Mouse (Mus musculus) right cerebral cortex, postnatal 25 days (tissue): ENCODE measurements around the gene Krt42.
"Not testable (repeated sequence)": the region's sequence is repeated elsewhere in the genome, so short reads cannot be mapped to it uniquely, and the experiment has no call there.

Experiments
- DNase-seq: peaks from one replicate; pipeline ENCODE4 v3.0.0; 2022

The Krt42 gene

GRCm38 (mm10) chr11:100277726-100278480 is 8.2 kb upstream of the Krt42 start:
- no peak for DNase-seq

GRCm38 (mm10) chr11:100275466-100275865 is 5.8 kb upstream of the Krt42 start:
- no peak for DNase-seq

GRCm38 (mm10) chr11:100274719-100275118 is 5.0 kb upstream of the Krt42 start:
- no peak for DNase-seq

GRCm38 (mm10) chr11:100271878-100272277 is 2.2 kb upstream of the Krt42 start:
- no peak for DNase-seq

DNA sequence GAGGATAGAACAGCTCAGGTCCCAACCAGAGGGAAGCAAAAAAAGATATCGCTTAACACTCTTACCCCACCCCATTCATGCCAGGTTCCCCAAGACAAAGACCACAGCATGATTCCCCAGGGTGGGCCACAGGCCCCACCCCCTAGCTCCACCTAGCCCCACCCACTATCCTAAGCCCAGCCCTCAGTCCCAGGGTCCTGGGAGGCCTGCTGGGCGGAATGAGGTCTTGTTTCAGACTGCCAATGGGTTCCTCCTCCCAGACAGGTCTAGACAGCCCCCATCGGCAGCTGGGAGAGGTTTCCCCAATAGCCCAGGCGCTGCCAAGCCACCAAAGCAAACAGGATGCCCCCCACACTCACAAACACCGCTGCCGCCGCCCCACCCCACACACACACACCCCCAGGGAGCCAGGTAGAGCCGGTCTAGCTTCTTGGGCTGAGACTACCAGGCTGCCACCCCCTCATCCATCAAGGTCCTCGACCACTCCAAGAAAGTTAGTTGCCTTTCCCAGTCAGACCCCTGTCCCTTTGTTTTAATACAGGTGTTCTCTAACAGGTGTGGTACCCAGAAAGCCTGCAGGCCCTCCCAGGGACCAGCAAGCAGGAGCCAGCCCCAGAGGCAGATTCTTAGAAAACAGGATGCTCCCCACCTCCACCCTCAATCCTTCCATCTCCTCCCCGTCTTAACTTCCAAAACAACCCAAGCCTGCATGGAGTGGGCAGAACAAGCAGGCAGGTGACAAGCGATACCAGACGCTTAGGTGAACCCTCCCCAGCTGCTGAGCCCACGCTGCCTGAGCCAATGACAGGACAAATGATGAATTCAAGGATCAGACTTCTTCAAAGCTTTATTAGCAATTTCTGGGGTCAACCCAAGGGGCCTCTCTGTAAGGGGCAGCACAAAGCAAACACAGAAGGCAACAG is 7.4 kb downstream of the Krt42 start:
- DNase-seq: no peak

GRCm38 (mm10) chr11:100261235-100261605 is 8.5 kb downstream of the Krt42 start:
- DNase-seq: no peak

- DNase-seq: no peak
These were observed 9.0 kb downstream of the Krt42 start, which contains the start of gene Krt17 for GRCm38 (mm10) chr11:100260514-100261234. TSS of gene Krt17 (minus strand) at chr11:100261029.

DNA sequence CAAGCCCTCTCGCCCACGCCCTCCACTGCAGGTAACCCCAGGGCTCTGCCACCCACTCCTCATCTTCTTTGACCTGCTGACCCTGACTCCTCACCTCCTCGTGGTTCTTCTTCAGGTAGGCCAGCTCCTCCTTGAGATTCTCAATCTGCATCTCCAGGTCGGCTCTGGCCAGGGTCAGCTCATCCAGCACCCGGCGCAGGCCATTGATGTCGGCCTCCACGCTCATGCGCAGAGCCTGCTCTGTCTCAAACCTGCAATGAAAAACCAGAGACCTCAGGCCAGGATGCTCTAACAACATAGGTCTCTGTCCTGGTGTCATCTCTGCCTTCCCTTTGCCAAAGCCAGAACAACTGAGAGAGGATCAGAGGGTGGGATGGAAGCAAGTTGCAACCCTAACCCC is 10.6 kb downstream of the Krt42 start:
- no peak for DNase-seq

GRCm38 (mm10) chr11:100257967-100258366 is 11.7 kb downstream of the Krt42 start:
- no peak for DNase-seq

GRCm38 (mm10) chr11:100255514-100255913 is 14.2 kb downstream of the Krt42 start:
- DNase-seq: no peak

DNA sequence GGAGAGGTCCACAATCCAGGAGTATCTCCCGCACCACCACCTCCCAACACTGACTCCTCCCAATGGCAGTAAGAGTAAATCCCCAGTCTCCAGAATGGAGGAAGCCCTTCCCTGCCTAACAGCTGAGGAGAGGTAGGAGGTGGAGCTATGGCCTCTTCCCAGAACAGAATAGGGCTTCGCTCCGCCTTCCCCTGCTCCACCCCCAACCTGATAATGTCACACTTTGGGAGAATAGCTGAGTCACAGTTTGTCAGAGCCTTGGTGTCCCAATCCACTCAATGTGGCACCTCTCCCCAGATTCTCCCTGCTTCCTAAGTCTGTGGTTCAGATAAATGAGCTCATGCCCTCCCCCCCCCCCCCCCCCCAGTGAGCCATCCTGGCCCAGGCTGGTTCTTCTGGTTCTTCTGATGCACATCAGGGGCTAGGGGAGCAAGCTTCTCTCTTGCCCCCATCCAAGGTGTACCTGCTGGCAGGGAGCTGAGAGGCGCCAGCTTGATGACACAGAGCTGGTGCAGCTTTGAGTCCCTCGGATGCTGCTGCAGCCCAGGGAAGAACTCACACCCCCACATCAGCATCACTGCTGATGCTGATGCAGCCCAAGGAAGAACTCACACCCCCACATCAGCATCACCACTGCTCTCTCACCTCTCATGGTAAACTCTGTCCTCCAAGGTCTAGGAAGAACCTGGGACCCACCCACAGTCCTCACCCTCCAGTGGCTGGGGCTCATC is 15.1 kb downstream of the Krt42 start:
- no peak for DNase-seq

DNA sequence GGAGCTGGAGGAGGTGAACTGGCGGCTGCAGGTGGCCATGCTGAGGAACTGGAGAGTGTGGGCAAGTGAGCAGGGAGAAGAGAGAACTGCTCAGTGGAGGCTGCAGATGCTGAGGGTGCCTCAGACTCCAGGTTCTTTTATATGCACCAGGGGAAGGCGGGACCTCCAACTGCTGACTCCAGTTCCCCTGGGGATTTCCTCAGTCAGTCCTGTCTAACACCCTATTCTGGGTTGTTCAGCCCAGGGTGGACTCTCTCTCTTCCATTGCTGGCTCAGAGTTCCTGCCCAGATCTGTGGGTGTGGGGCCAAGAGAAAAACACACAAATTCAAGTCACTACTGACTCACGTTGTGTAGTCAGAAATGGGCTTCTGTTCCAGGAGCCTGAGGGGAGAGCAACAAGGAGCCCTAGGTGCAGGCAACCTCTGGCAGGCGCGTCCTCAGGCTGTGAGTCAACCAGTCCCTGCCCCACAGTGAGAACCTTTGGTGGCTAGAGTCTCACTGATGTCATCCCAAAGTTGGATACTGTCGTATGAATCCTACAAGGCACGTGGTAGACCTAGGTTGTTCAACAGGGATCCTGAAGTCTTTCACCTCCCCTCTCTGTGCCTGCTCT is 20.7 kb downstream of the Krt42 start, which contains the start of gene Krt16:
Gene Krt16, minus strand, starts transcription at position 51 of the 614 bp plus-strand sequence.
- no peak for DNase-seq

DNA sequence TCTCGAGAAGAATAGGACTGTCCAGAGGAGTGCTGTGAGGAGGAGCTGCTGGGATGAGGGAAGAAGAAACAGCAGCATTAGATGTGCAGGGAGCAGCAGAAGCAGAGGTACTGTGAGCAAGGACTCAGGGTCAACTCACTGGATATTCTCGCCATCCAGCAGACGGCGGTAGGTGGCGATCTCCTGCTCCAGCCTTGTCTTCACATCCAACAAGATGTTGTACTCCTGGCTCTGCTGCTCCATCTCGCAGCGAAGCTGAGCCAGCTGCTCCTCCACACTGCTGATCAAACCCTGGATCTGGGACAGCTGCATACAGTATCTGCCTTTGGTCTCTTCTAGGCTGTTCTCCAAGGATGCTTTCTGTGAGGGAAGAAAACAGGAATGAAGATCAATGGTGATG is 23.2 kb downstream of the Krt42 start:
- DNase-seq: not testable (repeated sequence)

DNA sequence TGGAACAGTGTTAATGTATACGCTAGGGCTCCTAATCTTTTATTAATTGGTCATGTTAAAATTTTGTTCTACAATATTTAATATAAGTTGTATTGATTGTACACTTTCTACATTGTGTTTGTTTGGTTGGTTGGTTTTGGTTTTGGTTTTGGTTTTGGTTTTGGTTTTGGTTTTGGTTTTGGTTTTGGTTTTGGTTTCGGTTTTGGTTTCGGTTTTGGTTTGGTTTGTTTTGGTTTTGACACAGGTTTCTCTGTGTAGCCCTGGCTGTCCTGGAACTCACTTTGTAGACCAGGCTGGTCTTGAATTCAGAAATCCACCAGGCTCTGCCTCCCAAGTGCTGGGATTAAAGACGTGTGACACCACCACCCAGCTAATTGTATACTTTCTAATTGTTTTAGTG is 29.4 kb downstream of the Krt42 start:
- not testable (repeated sequence) for DNase-seq

DNA sequence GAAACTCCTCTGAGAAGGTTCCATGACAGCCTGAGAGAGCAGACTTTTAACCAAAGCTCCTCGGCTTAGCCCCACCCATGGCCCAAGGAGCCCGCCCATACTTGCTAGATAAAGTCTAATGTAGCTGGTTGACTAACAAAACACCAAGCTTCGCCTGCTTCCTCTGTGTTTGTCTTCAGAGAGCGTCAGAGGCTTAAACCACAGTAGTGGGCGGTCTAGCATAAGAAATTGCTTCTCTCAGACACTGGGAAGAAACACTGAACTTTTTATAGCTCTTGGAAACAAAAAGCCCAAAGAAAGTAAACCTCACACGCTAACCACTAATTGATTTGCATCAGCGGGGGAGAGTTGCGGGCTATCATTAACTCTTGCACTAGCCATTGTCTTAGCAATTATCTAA is 47.9 kb downstream of the Krt42 start:
- DNase-seq: no peak

- DNase-seq: no peak
These were observed 50.4 kb downstream of the Krt42 start for GRCm38 (mm10) chr11:100219304-100219703.
